Mouse (Mus musculus) neutrophil, adult 83 days (primary cell): Measurements from ENCODE around the gene Ocrl. TPM values are rescaled to one million over a fixed set of nuclear protein-coding genes. Genes with fewer than 3 reads are reported as not detected.

Experiments used
- total RNA-seq, 2 experiments: library from RNA; stranded (reverse); gene quantifications; one replicate each; pipeline ENCODE4 v1.2.4; 2023

The Ocrl gene
- 10 to 100 TPM; 15.1 to 15.8 TPM for total RNA-seq

GRCm38 (mm10) chrX:47912306-47912792 lies at the start of gene Ocrl:
TSS of gene Ocrl (plus strand) at chrX:47912387.

DNA sequence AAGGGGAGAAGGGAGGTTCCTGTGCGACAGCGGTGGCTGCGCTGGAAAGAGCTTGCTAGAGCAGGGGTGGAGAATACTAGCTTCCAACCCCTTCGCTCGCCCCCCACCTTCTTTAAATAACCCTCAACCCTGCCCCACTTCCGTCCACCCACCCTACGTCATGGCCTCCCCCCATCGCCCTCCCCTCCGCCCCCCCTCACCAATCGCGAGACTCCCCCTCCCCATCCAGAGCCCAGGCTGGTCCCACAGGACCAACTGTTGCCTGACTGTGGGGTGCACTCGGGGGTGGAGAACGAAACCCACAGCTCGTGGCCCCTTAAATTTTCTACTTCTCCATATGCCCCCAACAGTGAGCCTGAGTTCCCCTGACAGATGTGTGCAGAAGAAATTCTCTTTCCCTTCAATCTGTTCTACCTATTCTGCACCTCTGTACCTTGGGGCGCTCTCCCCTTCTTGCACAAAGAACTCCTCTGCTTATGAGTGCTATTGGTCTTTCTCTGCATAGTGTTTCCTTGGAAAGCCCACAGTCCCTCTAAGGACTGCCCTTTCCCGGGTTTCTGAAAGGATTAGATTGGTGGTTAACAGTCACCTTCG lies 19.7 kb upstream of the Ocrl start, which contains the start of gene Smarca1:
Gene Smarca1 (minus strand): TSS at position 544 of the 594 bp plus-strand sequence.

Other genes with a start within 250 kb of the Ocrl start
- gene Smarca1, start 19.4 kb upstream of the Ocrl start, total RNA-seq, result not detected
- under 1 TPM; 0.29 to 0.96 TPM for gene Apln, start 122.5 kb downstream of the Ocrl start, total RNA-seq
- gene Xpnpep2, start 196.3 kb downstream of the Ocrl start, total RNA-seq, result not detected
- gene Sash3, start 234.0 kb downstream of the Ocrl start, total RNA-seq, result 100 to 1,000 TPM; 107 to 123 TPM